Mouse (Mus musculus) stomach, postnatal 0 days (tissue): Measurements from ENCODE around the gene Foxg1. TPM values are rescaled to one million over a fixed set of nuclear protein-coding genes. Genes with fewer than 3 reads are reported as not detected.

Experiments used
- ATAC-seq: fragments of 200-750 bp; cut with Nextera tagmentation; 2 replicates; pipeline ENCODE4 v1.8.0; 2017; ENCODE audit not compliant: low FRiP score, low TSS enrichment
- DNase-seq: peaks from one replicate; pipeline ENCODE4 v3.0.0-alpha.2; 2016; ENCODE audit warnings: low spot score
- H3K27ac ChIP-seq: fragments of 300-500 bp; sonication (generic); replicated peaks from 2 replicates; pipeline ENCODE4 v1.5.1; 2014; ENCODE audit warnings: mild to moderate bottlenecking, control low read depth
- H3K27me3 ChIP-seq: fragments of 300-500 bp; sonication (generic); 2 replicates; pipeline ENCODE4 v1.6.1; 2014; ENCODE audit warnings: low read length; ENCODE audit not compliant: control insufficient read depth, insufficient read depth
- H3K36me3 ChIP-seq: fragments of 300-500 bp; sonication (generic); 2 replicates; pipeline ENCODE4 v1.6.1; 2014; ENCODE audit warnings: low read length, mixed read lengths; ENCODE audit not compliant: control insufficient read depth, insufficient read depth
- H3K4me1 ChIP-seq: fragments of 300-500 bp; sonication (generic); replicated peaks from 2 replicates; pipeline ENCODE4 v1.6.1; 2014; ENCODE audit warnings: antibody characterized with exemption; ENCODE audit not compliant: control insufficient read depth, insufficient read depth
- H3K4me2 ChIP-seq: fragments of 300-500 bp; sonication (generic); replicated peaks from 2 replicates; pipeline ENCODE4 v1.6.1; 2014; ENCODE audit warnings: low read depth, mild to moderate bottlenecking, control low read depth, moderate library complexity
- H3K4me3 ChIP-seq: fragments of 300-500 bp; sonication (generic); 2 replicates; pipeline ENCODE4 v1.5.1; 2014; ENCODE audit warnings: low read depth, low read length, control low read depth
- H3K9ac ChIP-seq: fragments of 300-500 bp; sonication (generic); 2 replicates; pipeline ENCODE4 v1.6.1; 2014; ENCODE audit warnings: mild to moderate bottlenecking, low read length, control low read depth, mixed read lengths
- H3K9me3 ChIP-seq: fragments of 300-500 bp; sonication (generic); 2 replicates; pipeline ENCODE4 v1.6.1; 2016; ENCODE audit warnings: low read length; ENCODE audit not compliant: control insufficient read depth
- CTCF ChIP-seq: IDR thresholded peaks from 2 replicates; pipeline ENCODE4 v1.5.1; 2016; ENCODE audit warnings: antibody characterized with exemption, low read depth, mild to moderate bottlenecking, moderate library complexity
- EP300 ChIP-seq: optimal IDR thresholded peaks from 2 replicates; pipeline ENCODE3; 2016; ENCODE audit warnings: antibody characterized with exemption
- WGBS: fragments of 180-500 bp; shearing (Covaris S2); extraction: QIAGEN DNeasy Blood & Tissue Kit; methylation state at CpG from one replicate; pipeline ENCODE4 v1.1.7; 2014; 5-methylcytosine and 5-hydroxymethylcytosine counted together
- polyA plus RNA-seq: library from polyadenylated mRNA; unstranded; fragments of >200 nt; fragmentation: Nextera tagmentation; extraction: Ambion mirVana; gene quantifications from 2 replicates; pipeline ENCODE4 v1.2.1, GENCODE M21; 2015

The Foxg1 gene
- polyA plus RNA-seq, 1 experiment from 2014 or later = not detected

- Histone ChIP-seq H3K27ac (no peak overlapping the region), H3K27me3 (peaks cover 24% of the 10 kb centered on the region; the same call in 1 of the 2 replicates), H3K9ac (no peak overlapping the region), H3K4me3 (peak overlapping the region; percentile 21), H3K4me1 (no peaks in the 10 kb centered on the region), H3K4me2 (peak overlapping the region; percentile 42), H3K9me3 (no peaks in the 10 kb centered on the region), H3K36me3 (no peaks in the 10 kb centered on the region)
- DNase-seq = no peak
- 4% methylated on average over 24 of the region's 24 CpGs for WGBS
- no peak for TF ChIP-seq EP300
- TF ChIP-seq CTCF = no peak
- no peak for ATAC-seq
Measured at GRCm38 (mm10) chr12:49373821-49374605, 8.4 kb upstream of the Foxg1 start.

- 2% methylated on average over 14 of the region's 14 CpGs for WGBS
- DNase-seq (no peak), ATAC-seq (no peak)
- Histone ChIP-seq H3K9me3 (no peaks in the 10 kb centered on the region), H3K9ac (no peak overlapping the region), H3K27ac (no peak overlapping the region), H3K36me3 (no peaks in the 10 kb centered on the region), H3K4me2 (peak overlapping the region; percentile 42), H3K4me3 (peak overlapping the region; percentile 21), H3K27me3 (peaks cover 27% of the 10 kb centered on the region; the same call in 1 of the 2 replicates), H3K4me1 (no peaks in the 10 kb centered on the region)
- TF ChIP-seq EP300 (no peak), CTCF (peak; percentile 72)
Measured at GRCm38 (mm10) chr12:49374606-49374995, 7.9 kb upstream of the Foxg1 start.

GRCm38 (mm10) chr12:49375427-49376317 lies 6.8 kb upstream of the Foxg1 start:
- no peak for ATAC-seq

GRCm38 (mm10) chr12:49376318-49376992 lies 6.0 kb upstream of the Foxg1 start:
- H3K36me3 ChIP-seq = no peaks in the 10 kb centered on the region

More at GRCm38 (mm10) chr12:49375427-49376317, 6.8 kb upstream of the Foxg1 start:
- H3K27ac ChIP-seq = no peak overlapping the region
- 4% methylated on average over 15 of the region's 15 CpGs for WGBS
- TF ChIP-seq EP300 (no peak), CTCF (no peak)
- no peaks in the 10 kb centered on the region for H3K36me3 ChIP-seq
- peaks cover 30% of the 10 kb centered on the region; the same call in 1 of the 2 replicates for H3K27me3 ChIP-seq
- no peak overlapping the region for H3K4me2 ChIP-seq
- no peak for DNase-seq
- no peaks in the 10 kb centered on the region for H3K4me1 ChIP-seq
- H3K9me3 ChIP-seq = no peaks in the 10 kb centered on the region
- no peak overlapping the region for H3K9ac ChIP-seq
- no peak overlapping the region for H3K4me3 ChIP-seq

DNA sequence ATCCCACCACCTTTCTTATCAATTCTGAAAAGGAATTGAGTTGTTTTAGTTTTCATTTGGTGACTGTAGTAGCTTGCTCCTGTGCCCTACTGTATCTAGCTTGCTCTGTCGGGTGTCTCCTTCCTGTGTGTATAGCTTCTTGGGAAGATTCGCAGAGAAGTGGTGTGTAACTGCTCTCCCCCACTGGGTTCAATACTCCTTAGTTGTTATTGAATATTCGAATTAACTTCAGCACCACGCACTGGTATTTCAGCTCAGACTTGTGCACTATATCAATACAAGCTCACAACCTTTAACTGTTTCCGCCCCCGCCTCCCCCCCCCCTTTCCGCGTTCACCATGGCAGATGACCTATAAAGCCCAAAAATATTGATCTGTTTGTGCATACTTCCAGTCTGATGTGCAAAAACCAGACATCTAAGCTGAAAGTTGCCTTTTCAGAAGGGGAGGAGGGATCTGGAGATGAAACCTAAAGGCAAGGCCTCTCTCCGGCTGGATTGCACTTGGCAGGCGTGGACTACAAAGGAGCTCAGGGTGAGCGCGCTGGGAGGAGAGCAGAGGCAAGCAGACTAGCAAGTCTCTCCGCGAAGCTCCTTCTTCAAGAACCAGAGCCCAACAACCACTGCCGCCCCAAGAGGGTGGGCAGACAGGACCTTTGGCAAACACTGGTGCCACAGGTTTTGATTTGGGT lies 5.0 kb upstream of the Foxg1 start:
- no peak for TF ChIP-seq CTCF
- no peak for TF ChIP-seq EP300
- ATAC-seq = no peak
- H3K4me1 ChIP-seq = no peaks in the 10 kb centered on the region
- no peaks in the 10 kb centered on the region for H3K36me3 ChIP-seq
- H3K4me3 ChIP-seq = no peak overlapping the region
- no peak overlapping the region for H3K9ac ChIP-seq
- WGBS = 6% methylated on average over 14 of the region's 15 CpGs
- H3K27ac ChIP-seq = no peak overlapping the region
- no peaks in the 10 kb centered on the region for H3K9me3 ChIP-seq
- H3K27me3 ChIP-seq = peaks cover 35% of the 10 kb centered on the region; the same call in 1 of the 2 replicates
- no peak overlapping the region for H3K4me2 ChIP-seq
- no peak for DNase-seq

More at GRCm38 (mm10) chr12:49376318-49376992, 6.0 kb upstream of the Foxg1 start:
- Histone ChIP-seq H3K27ac (no peak overlapping the region), H3K4me3 (no peak overlapping the region), H3K9ac (no peak overlapping the region), H3K9me3 (no peaks in the 10 kb centered on the region), H3K4me2 (no peak overlapping the region), H3K4me1 (no peaks in the 10 kb centered on the region), H3K27me3 (peaks cover 30% of the 10 kb centered on the region; the same call in 1 of the 2 replicates)
- DNase-seq (no peak), ATAC-seq (no peak)
- 5% methylated on average over 19 of the region's 19 CpGs for WGBS
- no peak for TF ChIP-seq EP300
- no peak for TF ChIP-seq CTCF
